In genomic region chr3:90462579-90462978, GRCm38 (mm10) we compare ENCODE assay signal across 15 mouse cellular contexts. TPM values are rescaled to one million over a fixed set of nuclear protein-coding genes. Genes with fewer than 3 reads are reported as not detected.
DNase-seq lines count a peak whose midpoint lies in the region; ATAC-seq and TF ChIP-seq lines count a peak whose summit lies in the region.
"Had no signal": no experiment of that assay in that cellular context is flagged by ENCODE, and none has a peak within 500 bp of the region (broad histone marks: within the 10 kb centered on the region; RNA-seq: fewer than 3 reads in every experiment).

No protein-coding gene starts in this region.

- peaks cover 15% of the 10 kb centered on the region for H3K4me1 ChIP-seq in heart, embryonic 11.5 days (ENCODE audit: control insufficient read depth, insufficient read depth, low read length)
- H3K4me1 ChIP-seq in kidney, embryonic 14.5 days (ENCODE audit: control insufficient read depth, insufficient read depth, low read length): no peaks in the 10 kb centered on the region
- peaks cover 4% of the 10 kb centered on the region; the same call in 1 of the 2 replicates for H3K4me1 ChIP-seq in lung, embryonic 14.5 days (ENCODE audit: insufficient read depth)

- intact Hi-C loops in heart, postnatal 25 days (cut with DNase I): loop anchor here (2.0 kb wide), 1 partner anchor 14 kb away; no protein-coding TSS in a partner anchor

- DNase-seq in heart, postnatal 25 days (ENCODE audit: low spot score): no peak
- no peak for DNase-seq in kidney, adult 11 months
- DNase-seq in lung, embryonic 14.5 days: peak; percentile 15
- no peak for DNase-seq in lung, postnatal 14 days
- no peak for DNase-seq in spleen, postnatal 36 days (ENCODE audit: low spot score in 2 of 2)
- DNase-seq: cerebellum, adult 9-10 months; kidney, adult 2 months; right cerebral cortex, adult 18-20 months had no signal

- TF ChIP-seq CTCF in lung, embryonic 14.5 days (IDR thresholded peaks at IDR 0.05; ENCODE audit: low read depth): 0 out of 2 replicates have a peak, but pooled peaks have one; percentile 9

- H3K4me3 ChIP-seq in heart, embryonic 11.5 days (ENCODE audit: low read depth, low read length): no peak overlapping the region
- H3K4me3 ChIP-seq in kidney, embryonic 14.5 days (ENCODE audit: low read length): no peak overlapping the region
- 0 out of 2 replicates have a peak overlapping the region, but pooled peaks have one; percentile 3 for H3K4me3 ChIP-seq in lung, embryonic 14.5 days (ENCODE audit: low read depth, low read length)
- H3K4me3 ChIP-seq: forebrain, embryonic 15.5 days; left cerebral cortex, adult 2 months; midbrain, embryonic 10.5 days had no signal

- H3K9me3 ChIP-seq in heart, embryonic 11.5 days (replicated peaks; ENCODE audit: control insufficient read depth, low read length): no peaks in the 10 kb centered on the region
- H3K9me3 ChIP-seq in kidney, embryonic 14.5 days (ENCODE audit: control insufficient read depth, low read length): no peaks in the 10 kb centered on the region
- no peaks in the 10 kb centered on the region for H3K9me3 ChIP-seq in lung, embryonic 14.5 days (ENCODE audit: low read depth, low read length)
- H3K9me3 ChIP-seq: forebrain, embryonic 15.5 days; midbrain, embryonic 10.5 days had no signal

- H3K27me3 ChIP-seq in heart, embryonic 11.5 days (ENCODE audit: control insufficient read depth, insufficient read depth, low read length): peaks cover 28% of the 10 kb centered on the region
- peaks cover 31% of the 10 kb centered on the region for H3K27me3 ChIP-seq in kidney, embryonic 14.5 days (ENCODE audit: control insufficient read depth, insufficient read depth, low read length)
- peaks cover 32% of the 10 kb centered on the region for H3K27me3 ChIP-seq in lung, embryonic 14.5 days (ENCODE audit: insufficient read depth, low read length)

- H3K4me2 ChIP-seq in heart, embryonic 11.5 days: peak overlapping the region; percentile 33
- peak overlapping the region; percentile 10; the same call in 1 of the 2 replicates for H3K4me2 ChIP-seq in kidney, embryonic 14.5 days (replicated peaks; ENCODE audit: low read depth, low read length)
- H3K4me2 ChIP-seq in lung, embryonic 14.5 days: peak overlapping the region; percentile 93
- H3K4me2 ChIP-seq: forebrain, embryonic 15.5 days; hindbrain, embryonic 14.5 days had no signal

- 13% methylated on average over 7 of the region's 7 CpGs for WGBS in heart, embryonic 11.5 days (ENCODE audit: insufficient replicate concordance)
- WGBS in kidney, embryonic 14.5 days: 37% methylated on average over 7 of the region's 7 CpGs
- WGBS in lung, embryonic 14.5 days: 30% methylated on average over 7 of the region's 7 CpGs

- H3K9ac ChIP-seq in heart, embryonic 11.5 days (ENCODE audit: low read depth, low read length): no peak overlapping the region
- no peak overlapping the region for H3K9ac ChIP-seq in kidney, embryonic 14.5 days (ENCODE audit: low read depth, low read length)
- H3K9ac ChIP-seq in lung, embryonic 14.5 days: no peak overlapping the region; the same call in 1 of the 2 replicates
- H3K9ac ChIP-seq: forebrain, embryonic 15.5 days; hindbrain, embryonic 14.5 days had no signal

- ATAC-seq in heart, embryonic 11.5 days (replicated peaks; ENCODE audit: insufficient number of reproducible peaks, low FRiP score, low TSS enrichment): no peak
- no peak for ATAC-seq in kidney, embryonic 14.5 days (ENCODE audit: low FRiP score, low TSS enrichment)
- ATAC-seq in lung, embryonic 14.5 days (ENCODE audit: insufficient read depth): no peak
- ATAC-seq in megakaryocyte-erythroid progenitor cell, adult 5-6 weeks (replicated peaks; ENCODE audit: low FRiP score, low TSS enrichment, poor library complexity, severe bottlenecking): peak; percentile 41
- ATAC-seq: forebrain, embryonic 15.5 days had no signal

- H3K27ac ChIP-seq in heart, embryonic 11.5 days (ENCODE audit: low read depth, low read length): no peak overlapping the region
- H3K27ac ChIP-seq in kidney, embryonic 14.5 days (ENCODE audit: low read depth, low read length): no peak overlapping the region
- no peak overlapping the region for H3K27ac ChIP-seq in lung, embryonic 14.5 days (ENCODE audit: low read depth)
- H3K27ac ChIP-seq: forebrain, embryonic 15.5 days; hindbrain, embryonic 14.5 days; left cerebral cortex, adult 2 months; midbrain, embryonic 10.5 days had no signal

- H3K36me3 ChIP-seq in heart, embryonic 11.5 days (ENCODE audit: control insufficient read depth, insufficient read depth, low read length): no peaks in the 10 kb centered on the region
- H3K36me3 ChIP-seq in kidney, embryonic 14.5 days (ENCODE audit: control insufficient read depth, insufficient read depth, low read length): no peaks in the 10 kb centered on the region
- H3K36me3 ChIP-seq in lung, embryonic 14.5 days (ENCODE audit: insufficient read depth): no peaks in the 10 kb centered on the region
- H3K36me3 ChIP-seq: forebrain, embryonic 15.5 days; midbrain, embryonic 10.5 days had no signal

RNA-seq across cellular contexts. Expression of gene Npr1, which starts 3.1 kb away (rescaled TPM):
- 5.3 and 8.1 TPM in 2 replicates for polyA plus RNA-seq in heart, embryonic 11.5 days (2014; fragmentation: Nextera tagmentation; extraction: Ambion mirVana)
- total RNA-seq in heart, postnatal 25 days (2021): 10 to 100 TPM; 17.2 to 18.8 TPM
- polyA plus RNA-seq in kidney, embryonic 14.5 days (2014; fragmentation: Nextera tagmentation; extraction: Ambion mirVana): 11.0 and 12.3 TPM in 2 replicates
- 17.8 and 19.3 TPM in 2 replicates for polyA plus RNA-seq in lung, embryonic 14.5 days (2014; fragmentation: Nextera tagmentation; extraction: Ambion mirVana)
- total RNA-seq in megakaryocyte-erythroid progenitor cell, adult 5-6 weeks (2014; fragmentation: Nextera tagmentation): 0.22 TPM in 1 of 2 replicates, not detected in the other
- total RNA-seq in megakaryocyte-erythroid progenitor cell, adult 5-6 weeks (2017): not detected in 2 replicates

RNA-seq across cellular contexts. Expression of gene Ilf2, which starts 13.3 kb away (rescaled TPM):
- polyA plus RNA-seq in heart, embryonic 11.5 days (2014; fragmentation: Nextera tagmentation; extraction: Ambion mirVana): 148 and 151 TPM in 2 replicates
- total RNA-seq in heart, postnatal 25 days (2021): 10 to 100 TPM; 31.5 to 33.4 TPM
- polyA plus RNA-seq in kidney, embryonic 14.5 days (2014; fragmentation: Nextera tagmentation; extraction: Ambion mirVana): 245 and 262 TPM in 2 replicates
- 232 and 240 TPM in 2 replicates for polyA plus RNA-seq in lung, embryonic 14.5 days (2014; fragmentation: Nextera tagmentation; extraction: Ambion mirVana)
- total RNA-seq in megakaryocyte-erythroid progenitor cell, adult 5-6 weeks (2014; fragmentation: Nextera tagmentation): 113 and 117 TPM in 2 replicates
- 236 and 240 TPM in 2 replicates for total RNA-seq in megakaryocyte-erythroid progenitor cell, adult 5-6 weeks (2017)

RNA-seq across cellular contexts. Expression of gene Snapin, which starts 28.3 kb away (rescaled TPM):
- polyA plus RNA-seq in heart, embryonic 11.5 days (2014; fragmentation: Nextera tagmentation; extraction: Ambion mirVana): 76.0 TPM in 2 replicates
- 10 to 100 TPM; 59.5 to 62.6 TPM for total RNA-seq in heart, postnatal 25 days (2021)
- 58.5 and 67.6 TPM in 2 replicates for polyA plus RNA-seq in kidney, embryonic 14.5 days (2014; fragmentation: Nextera tagmentation; extraction: Ambion mirVana)
- polyA plus RNA-seq in lung, embryonic 14.5 days (2014; fragmentation: Nextera tagmentation; extraction: Ambion mirVana): 68.0 and 74.7 TPM in 2 replicates
- 37.0 and 38.1 TPM in 2 replicates for total RNA-seq in megakaryocyte-erythroid progenitor cell, adult 5-6 weeks (2014; fragmentation: Nextera tagmentation)
- 19.5 and 48.6 TPM in 2 replicates for total RNA-seq in megakaryocyte-erythroid progenitor cell, adult 5-6 weeks (2017)

RNA-seq across cellular contexts. Expression of gene Ints3, which starts 29.2 kb away (rescaled TPM):
- 25.3 and 26.9 TPM in 2 replicates for polyA plus RNA-seq in heart, embryonic 11.5 days (2014; fragmentation: Nextera tagmentation; extraction: Ambion mirVana)
- total RNA-seq in heart, postnatal 25 days (2021): 10 to 100 TPM; 25.2 to 26.9 TPM
- polyA plus RNA-seq in kidney, embryonic 14.5 days (2014; fragmentation: Nextera tagmentation; extraction: Ambion mirVana): 24.0 and 39.2 TPM in 2 replicates
- polyA plus RNA-seq in lung, embryonic 14.5 days (2014; fragmentation: Nextera tagmentation; extraction: Ambion mirVana): 38.5 and 40.5 TPM in 2 replicates
- 39.0 and 39.3 TPM in 2 replicates for total RNA-seq in megakaryocyte-erythroid progenitor cell, adult 5-6 weeks (2014; fragmentation: Nextera tagmentation)
- total RNA-seq in megakaryocyte-erythroid progenitor cell, adult 5-6 weeks (2017): 16.4 and 23.2 TPM in 2 replicates

RNA-seq across cellular contexts. Expression of gene Chtop, which starts 46.7 kb away (rescaled TPM):
- 70.3 and 73.9 TPM in 2 replicates for polyA plus RNA-seq in heart, embryonic 11.5 days (2014; fragmentation: Nextera tagmentation; extraction: Ambion mirVana)
- 100 to 1,000 TPM; 100 to 113 TPM for total RNA-seq in heart, postnatal 25 days (2021)
- 98.8 and 105 TPM in 2 replicates for polyA plus RNA-seq in kidney, embryonic 14.5 days (2014; fragmentation: Nextera tagmentation; extraction: Ambion mirVana)
- 103 and 109 TPM in 2 replicates for polyA plus RNA-seq in lung, embryonic 14.5 days (2014; fragmentation: Nextera tagmentation; extraction: Ambion mirVana)
- 122 and 154 TPM in 2 replicates for total RNA-seq in megakaryocyte-erythroid progenitor cell, adult 5-6 weeks (2014; fragmentation: Nextera tagmentation)
- total RNA-seq in megakaryocyte-erythroid progenitor cell, adult 5-6 weeks (2017): 118 and 119 TPM in 2 replicates

Comparison
In these comparisons a context has a peak if more than half of its experiments do, and no peak if none do; other contexts are left out.
1. H3K4me2 ChIP-seq: peak in every context shown above with its lines; median percentile 93 in lung, embryonic 14.5 days; 33 in heart, embryonic 11.5 days; 10 in kidney, embryonic 14.5 days.